Mouse (Mus musculus): ENCODE results near the gene Gsto2.

DNA sequence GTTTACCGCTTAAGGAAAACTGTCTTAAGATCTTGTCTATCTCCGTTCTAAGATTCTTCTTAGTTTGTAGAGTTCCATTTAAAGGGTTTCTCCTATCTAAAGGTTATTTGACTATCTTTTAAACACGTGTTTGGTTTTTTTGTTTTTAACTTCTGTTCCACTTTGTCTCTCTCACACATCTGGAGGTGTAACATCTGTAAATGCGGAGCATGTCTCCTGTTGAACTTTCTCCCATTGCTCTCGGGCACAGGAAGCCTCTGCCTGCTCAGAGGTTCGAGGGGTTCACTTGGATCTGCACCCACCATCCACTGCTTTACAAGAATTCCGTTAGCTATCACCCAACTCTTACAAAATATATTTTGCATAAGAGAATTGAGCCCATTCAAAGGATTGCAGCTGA, 16.2 kb downstream of the Gsto2 start:
- TF ChIP-seq CTCF (IDR thresholded peaks at IDR 0.05; ENCODE audit: control insufficient read depth, insufficient read depth, insufficient replicate concordance, low read depth, low read length) (no peak), POLR2A (IDR thresholded peaks at IDR 0.05; ENCODE audit: control insufficient read depth, low read depth, low read length) (no peak)
